Mouse (Mus musculus) lung, postnatal 0 days (tissue): ENCODE results near the gene Sae1. TPM values are rescaled to one million over a fixed set of nuclear protein-coding genes. Genes with fewer than 3 reads are reported as not detected.

ENCODE experiments used
- ATAC-seq: fragments of 200-750 bp; cut with Nextera tagmentation; 2 replicates; pipeline ENCODE4 v1.8.0; 2017; ENCODE audit warnings: moderate library complexity
- DNase-seq: peaks from one replicate; pipeline ENCODE4 v3.0.0-alpha.2; 2016; ENCODE audit warnings: low spot score
- H3K27ac ChIP-seq: fragments of 300-500 bp; sonication (generic); 2 replicates; pipeline ENCODE4 v1.5.1; 2014; ENCODE audit warnings: antibody characterized with exemption, mild to moderate bottlenecking, low read length, mixed read lengths
- H3K27me3 ChIP-seq: fragments of 300-500 bp; sonication (generic); replicated peaks from 2 replicates; pipeline ENCODE4 v1.6.1; 2014; ENCODE audit warnings: low read length, mixed read lengths; ENCODE audit not compliant: insufficient read depth
- H3K36me3 ChIP-seq: fragments of 300-500 bp; sonication (generic); 2 replicates; pipeline ENCODE4 v1.6.1; 2014; ENCODE audit warnings: low read length, mixed read lengths; ENCODE audit not compliant: insufficient read depth
- H3K4me1 ChIP-seq: fragments of 300-500 bp; sonication (generic); 2 replicates; pipeline ENCODE4 v1.6.1; 2014; ENCODE audit warnings: antibody characterized with exemption, low read depth, low read length, mixed read lengths; ENCODE audit not compliant: insufficient read depth
- H3K4me2 ChIP-seq: fragments of 300-500 bp; sonication (generic); replicated peaks from 2 replicates; pipeline ENCODE4 v1.6.1; 2014; ENCODE audit warnings: low read depth, mild to moderate bottlenecking, low read length, moderate library complexity, mixed read lengths
- H3K4me3 ChIP-seq: fragments of 300-500 bp; sonication (generic); 2 replicates; pipeline ENCODE4 v1.5.1; 2014; ENCODE audit warnings: low read depth, low read length
- H3K9ac ChIP-seq: fragments of 300-500 bp; sonication (generic); replicated peaks from 2 replicates; pipeline ENCODE4 v1.6.1; 2014; ENCODE audit warnings: low read depth, mild to moderate bottlenecking
- H3K9me3 ChIP-seq: fragments of 300-500 bp; sonication (generic); 2 replicates; pipeline ENCODE4 v1.6.1; 2016; ENCODE audit warnings: low read length, mixed read lengths
- CTCF ChIP-seq: IDR thresholded peaks from 2 replicates; pipeline ENCODE4 v1.5.1; 2016; ENCODE audit warnings: antibody characterized with exemption, mild to moderate bottlenecking
- EP300 ChIP-seq: IDR thresholded peaks from 2 replicates; pipeline ENCODE4 v1.6.1; 2016; ENCODE audit warnings: antibody characterized with exemption, mild to moderate bottlenecking, control low read depth
- WGBS: fragments of 180-500 bp; shearing (Covaris S2); extraction: QIAGEN DNeasy Blood & Tissue Kit; methylation state at CpG from one replicate; pipeline ENCODE4 v1.1.7; 2014; 5-methylcytosine and 5-hydroxymethylcytosine counted together
- polyA plus RNA-seq: library from polyadenylated mRNA; unstranded; fragments of >200 nt; fragmentation: Nextera tagmentation; extraction: Ambion mirVana; gene quantifications from 2 replicates; pipeline ENCODE4 v1.2.1, GENCODE M21; 2015

The Sae1 gene
- 84.8 and 92.3 TPM in 2 replicates for polyA plus RNA-seq

DNA sequence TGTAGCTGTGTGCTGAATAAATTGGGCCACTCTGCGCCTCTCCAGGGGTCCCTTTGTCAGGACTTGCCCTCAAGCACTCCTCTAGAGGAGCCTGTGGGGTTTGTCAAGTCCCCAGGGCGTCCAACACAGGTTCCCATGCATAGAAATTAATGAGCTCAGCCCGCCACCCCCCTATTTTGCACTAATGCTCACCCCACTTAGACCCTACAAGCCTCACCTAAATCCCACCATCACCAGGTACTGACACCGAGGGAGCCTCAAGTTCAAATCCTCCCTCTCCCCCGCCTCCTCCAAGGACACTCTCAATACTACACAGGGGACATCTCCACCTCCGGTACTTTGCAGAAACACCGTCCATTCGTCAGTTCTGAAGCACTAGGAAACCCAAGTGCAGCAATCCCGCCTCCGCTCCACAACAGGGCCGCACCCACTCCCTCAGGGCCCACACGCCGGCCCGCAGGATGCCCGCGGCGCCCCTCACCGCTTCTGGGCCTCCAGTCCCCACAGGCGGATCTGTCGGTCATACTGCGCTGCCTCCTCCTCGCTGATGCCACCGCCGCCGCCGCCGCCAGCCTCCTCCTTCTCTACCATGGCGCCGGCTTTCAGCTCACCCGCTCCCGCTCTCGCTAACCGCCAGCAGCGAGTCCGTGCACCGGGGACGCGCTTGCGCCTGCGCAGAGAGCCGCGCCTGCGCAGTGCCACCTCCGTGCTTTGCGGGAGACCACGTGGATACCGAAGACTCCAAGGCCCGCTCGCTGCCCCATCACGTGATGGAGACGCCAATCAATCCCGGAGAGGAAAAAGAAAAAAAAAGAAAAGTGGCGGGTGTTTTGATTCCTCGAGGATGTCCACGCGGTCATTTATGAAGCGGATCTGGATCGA lies at the start of gene Sae1:
Sae1 (minus strand) TSS at position 647 of the 882 bp plus-strand sequence.
- WGBS = under 1% methylated on average over 58 of the region's 58 CpGs
- H3K4me3 ChIP-seq = peak within 1 kb of the TSS; percentile 75
- peaks cover 9% of the 10 kb centered on the region; the same call in 1 of the 2 replicates for H3K4me1 ChIP-seq
- H3K4me2 ChIP-seq = peak within 1 kb of the TSS; percentile 74
- TF ChIP-seq EP300 (no peak), CTCF (no peak)
- ATAC-seq (peak; percentile 99), DNase-seq (peak; percentile 99)
- H3K27ac ChIP-seq = peak within 1 kb of the TSS; percentile 60; the same call in 1 of the 2 replicates
- no peaks in the 10 kb centered on the region for H3K27me3 ChIP-seq
- H3K9ac ChIP-seq = peak within 1 kb of the TSS; percentile 50
- H3K36me3 ChIP-seq = no peaks in the 10 kb centered on the region
- no peaks in the 10 kb centered on the region for H3K9me3 ChIP-seq

GRCm38 (mm10) chr7:16435088-16435487 lies 47.5 kb upstream of the Sae1 start:
- no peak overlapping the region for H3K27ac ChIP-seq
- WGBS = 88% methylated on average over 9 of the region's 9 CpGs
- ATAC-seq (no peak), DNase-seq (no peak)
- H3K4me3 ChIP-seq = no peak overlapping the region
- no peaks in the 10 kb centered on the region for H3K27me3 ChIP-seq
- H3K4me1 ChIP-seq = no peaks in the 10 kb centered on the region
- no peaks in the 10 kb centered on the region for H3K9me3 ChIP-seq
- no peak for TF ChIP-seq CTCF
- no peak for TF ChIP-seq EP300
- peaks cover 45% of the 10 kb centered on the region for H3K36me3 ChIP-seq
- H3K9ac ChIP-seq = no peak overlapping the region
- H3K4me2 ChIP-seq = no peak overlapping the region

GRCm38 (mm10) chr7:16433352-16433971 lies 45.9 kb upstream of the Sae1 start:
- Histone ChIP-seq H3K4me1 (no peaks in the 10 kb centered on the region), H3K4me3 (no peak overlapping the region), H3K4me2 (no peak overlapping the region), H3K9ac (no peak overlapping the region), H3K9me3 (no peaks in the 10 kb centered on the region), H3K36me3 (peaks cover 60% of the 10 kb centered on the region), H3K27ac (no peak overlapping the region), H3K27me3 (no peaks in the 10 kb centered on the region)
- WGBS = 56% methylated on average over 3 of the region's 3 CpGs
- DNase-seq (no peak), ATAC-seq (no peak)
- no peak for TF ChIP-seq EP300
- TF ChIP-seq CTCF = no peak

GRCm38 (mm10) chr7:16426129-16426729 lies 38.6 kb upstream of the Sae1 start:
- 55% methylated on average over 4 of the region's 4 CpGs for WGBS
- Histone ChIP-seq H3K4me1 (no peaks in the 10 kb centered on the region), H3K9me3 (no peaks in the 10 kb centered on the region), H3K9ac (no peak overlapping the region), H3K27me3 (no peaks in the 10 kb centered on the region), H3K36me3 (peaks cover 78% of the 10 kb centered on the region), H3K4me2 (no peak overlapping the region), H3K4me3 (no peak overlapping the region), H3K27ac (no peak overlapping the region)
- ATAC-seq (peak; percentile 95), DNase-seq (peak; percentile 91)
- TF ChIP-seq EP300 = 0 out of 2 replicates have a peak, but pooled peaks have one; percentile 13
- peak; percentile 95 for TF ChIP-seq CTCF

- Histone ChIP-seq H3K4me3 (no peak overlapping the region), H3K27ac (no peak overlapping the region), H3K9ac (no peak overlapping the region), H3K27me3 (no peaks in the 10 kb centered on the region), H3K9me3 (no peaks in the 10 kb centered on the region), H3K4me1 (no peaks in the 10 kb centered on the region), H3K36me3 (peaks cover 80% of the 10 kb centered on the region), H3K4me2 (no peak overlapping the region)
- DNase-seq (no peak), ATAC-seq (peak; percentile 6; the same call in 1 of the 2 replicates)
- TF ChIP-seq EP300 = no peak
- no peak for TF ChIP-seq CTCF
- WGBS = 88% methylated on average over 10 of the region's 10 CpGs
Measured at GRCm38 (mm10) chr7:16425721-16426120, 38.1 kb upstream of the Sae1 start.

GRCm38 (mm10) chr7:16423731-16424130 lies 36.1 kb upstream of the Sae1 start:
- no peak overlapping the region for H3K4me3 ChIP-seq
- ATAC-seq = no peak
- H3K4me2 ChIP-seq = no peak overlapping the region
- no peak overlapping the region for H3K9ac ChIP-seq
- WGBS = 91% methylated on average over 9 of the region's 9 CpGs
- TF ChIP-seq EP300 (no peak), CTCF (no peak)
- H3K36me3 ChIP-seq = peaks cover 66% of the 10 kb centered on the region
- no peaks in the 10 kb centered on the region for H3K4me1 ChIP-seq
- no peaks in the 10 kb centered on the region for H3K9me3 ChIP-seq
- DNase-seq = no peak
- no peaks in the 10 kb centered on the region for H3K27me3 ChIP-seq
- H3K27ac ChIP-seq = no peak overlapping the region
